Mouse (Mus musculus): ENCODE measurements around the gene Cenpf.

Gene Cenpf

GRCm38 (mm10) chr1:189627976-189628768 lies 59.7 kb downstream of the Cenpf start:
- peak; percentile 68 for DNase-seq

DNA sequence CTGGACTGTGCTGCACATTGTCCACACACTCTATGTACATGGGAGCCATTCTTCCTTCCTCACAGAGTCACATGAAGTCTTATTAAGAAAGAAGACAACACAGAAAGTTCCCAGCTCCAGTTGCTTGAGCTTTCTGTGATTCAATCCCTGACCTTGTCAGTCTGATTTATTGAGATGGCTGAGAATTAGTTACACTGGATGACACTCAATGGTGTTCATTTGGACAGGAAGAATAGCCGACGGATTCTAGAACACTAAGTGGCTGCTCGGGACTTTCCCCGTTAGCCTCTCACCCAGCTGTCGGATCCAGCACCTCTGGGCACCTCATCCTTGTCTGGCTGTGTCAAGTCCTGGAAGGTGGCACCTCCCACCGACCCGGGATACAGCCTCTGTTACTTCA lies 63.1 kb downstream of the Cenpf start:
- no peak for DNase-seq

DNA sequence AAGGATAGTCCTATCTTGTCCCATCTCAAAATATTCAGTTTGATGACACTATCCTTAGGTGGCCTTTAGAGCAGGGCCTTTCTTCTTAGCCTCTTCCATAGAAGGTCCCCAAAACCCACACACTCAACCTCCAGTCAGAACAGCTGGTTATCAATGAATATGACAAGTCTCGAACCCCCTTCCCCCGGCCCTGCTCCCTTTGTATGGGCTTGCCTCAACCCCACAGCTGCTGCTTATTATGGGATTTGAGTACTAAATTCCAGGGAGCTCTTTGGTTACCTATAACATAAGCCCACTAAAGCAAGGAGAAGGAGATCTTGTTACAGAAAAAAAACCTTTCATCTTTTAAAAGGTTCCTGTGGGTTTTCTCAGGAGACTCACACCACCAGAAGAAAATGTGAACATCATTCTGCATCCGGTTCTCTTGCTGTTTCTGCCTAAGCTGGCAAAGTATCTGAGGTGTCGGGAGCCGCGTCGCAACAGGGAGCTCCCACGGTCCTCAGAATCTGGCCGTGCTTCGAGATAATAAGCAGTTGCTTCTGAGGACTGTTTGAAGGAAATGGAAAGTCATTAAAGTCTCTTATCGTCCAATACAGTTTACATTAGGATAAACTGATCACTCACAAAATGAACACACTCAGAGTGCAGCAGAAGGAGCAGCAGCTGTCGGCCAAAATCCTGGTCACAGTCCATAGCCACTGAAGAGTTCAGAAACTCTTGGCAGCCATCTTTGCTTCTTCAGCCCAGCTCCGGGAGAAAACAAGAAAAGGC lies 68.7 kb downstream of the Cenpf start:
- no peak for DNase-seq

DNA sequence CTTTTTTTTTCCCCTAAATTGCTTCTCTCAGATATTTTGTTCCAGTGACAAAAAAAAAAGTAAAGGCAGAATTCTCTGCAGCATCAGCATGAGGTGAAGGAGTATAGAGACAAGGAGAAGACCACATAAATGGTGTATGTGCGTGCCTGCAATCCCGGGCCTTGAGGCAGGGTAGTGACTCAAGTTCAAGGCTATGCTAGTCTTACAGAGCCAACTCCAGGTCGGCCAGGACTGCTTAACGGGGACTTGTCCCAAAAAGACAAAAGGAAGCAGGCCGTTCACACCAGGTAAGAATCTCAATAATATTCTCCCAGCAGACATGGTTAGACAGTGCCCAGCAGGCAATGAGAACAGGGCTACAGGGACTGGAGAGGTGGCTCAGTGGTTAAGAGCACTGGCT lies 70.5 kb downstream of the Cenpf start:
- no peak for DNase-seq

DNA sequence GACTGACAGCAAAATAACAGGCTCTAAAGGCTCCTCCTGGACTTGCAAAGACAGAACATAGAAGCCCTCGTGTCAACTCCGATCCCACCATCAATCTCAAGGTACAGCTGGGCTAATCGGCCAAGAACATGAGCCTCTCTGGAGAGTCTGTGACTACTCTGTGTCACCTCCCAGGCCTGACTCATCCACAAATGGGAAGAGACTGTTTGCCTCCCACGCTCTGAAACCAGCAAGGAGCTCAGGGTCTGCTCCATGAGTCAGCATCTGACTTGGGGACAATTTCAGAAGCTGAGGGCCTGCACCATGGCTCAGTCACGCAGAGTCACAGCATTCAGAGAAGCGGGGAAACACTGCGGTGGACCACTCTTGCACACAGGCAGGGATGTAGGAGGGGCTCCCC lies 72.6 kb downstream of the Cenpf start:
- no peak for DNase-seq

DNA sequence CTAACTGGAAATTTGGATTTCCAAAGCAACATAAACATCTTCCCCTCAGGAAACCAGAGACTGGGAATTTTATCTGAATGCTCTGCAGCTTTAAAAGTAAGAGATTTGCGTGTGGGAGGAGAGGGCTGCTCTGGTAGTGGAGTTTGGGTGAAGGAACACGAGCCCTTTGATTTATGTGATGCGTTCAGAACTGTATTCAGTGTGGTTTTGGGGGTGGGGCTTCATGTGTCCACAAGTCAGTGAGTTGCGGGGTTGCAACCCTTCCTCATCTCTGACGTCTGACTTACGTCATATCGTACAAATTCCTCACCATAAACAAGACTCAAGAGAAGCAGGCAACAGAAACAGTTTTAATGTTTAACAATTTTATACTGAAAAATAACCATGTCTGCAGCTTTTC lies 74.8 kb downstream of the Cenpf start:
- DNase-seq: no peak

GRCm38 (mm10) chr1:189611775-189612174 lies 76.1 kb downstream of the Cenpf start:
- no peak for DNase-seq

GRCm38 (mm10) chr1:189608640-189609039 lies 79.2 kb downstream of the Cenpf start:
- DNase-seq: no peak

GRCm38 (mm10) chr1:189608039-189608438 lies 79.8 kb downstream of the Cenpf start:
- DNase-seq: no peak

DNA sequence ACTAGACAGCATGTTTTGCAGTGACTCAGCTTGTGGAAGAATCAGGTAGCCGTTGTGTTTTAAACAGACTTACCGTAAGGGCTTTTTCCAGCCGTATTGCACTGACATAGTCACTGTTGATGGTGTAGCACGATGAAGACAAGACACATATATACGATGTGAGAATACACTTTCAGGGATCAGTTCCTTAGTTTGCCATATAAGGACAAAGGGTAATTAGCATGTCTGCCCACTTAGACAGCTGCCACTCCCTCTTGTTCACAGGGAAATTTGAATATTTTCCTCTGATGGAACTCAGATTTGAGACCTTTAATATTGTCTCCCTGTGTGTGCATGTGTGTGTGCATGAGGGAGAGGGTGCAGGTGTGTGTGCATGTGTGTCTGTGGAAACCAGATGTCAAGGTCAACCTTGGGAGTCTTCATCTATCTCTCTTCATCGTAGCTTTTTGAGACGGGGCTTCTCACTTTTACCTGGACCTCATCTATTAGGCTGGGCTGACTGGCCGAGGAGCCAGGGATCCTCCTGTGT lies 82.2 kb downstream of the Cenpf start:
- DNase-seq: no peak

GRCm38 (mm10) chr1:189597096-189597495 lies 90.8 kb downstream of the Cenpf start:
- no peak for DNase-seq
